Mouse (Mus musculus) embryonic fibroblast, embryonic 13.5 days (primary cell): ENCODE measurements around the gene Ikzf3.

Experiments
- CTCF ChIP-seq: IDR thresholded peaks from 2 replicates; pipeline ENCODE4 v1.5.1; 2011; ENCODE audit warnings: mild to moderate bottlenecking, control low read depth, low read length, moderate library complexity, borderline replicate concordance; ENCODE audit not compliant: insufficient read depth
- POLR2A ChIP-seq: IDR thresholded peaks from 2 replicates; pipeline ENCODE4 v1.6.1; 2011; ENCODE audit warnings: low read depth, mild to moderate bottlenecking, control low read depth, low read length, moderate library complexity

DNA sequence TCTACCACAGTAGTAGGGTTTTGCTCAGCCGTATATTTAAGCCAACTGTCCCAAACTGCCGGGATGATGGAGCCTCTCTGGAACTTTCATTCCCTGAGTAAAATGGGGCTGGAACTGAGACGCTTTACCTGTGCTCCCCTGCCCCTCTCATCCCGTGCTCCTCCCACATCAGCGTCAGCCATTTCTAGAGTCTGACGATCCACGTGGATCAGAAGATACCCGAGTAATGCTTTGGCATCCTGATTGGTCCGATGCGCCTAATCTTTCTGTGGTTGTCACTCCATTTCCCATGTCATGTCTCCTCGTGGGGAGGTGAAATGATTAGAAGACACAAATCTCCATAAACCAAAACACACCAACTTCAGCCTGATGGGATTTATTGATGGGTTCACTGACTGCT lies 70.9 kb downstream of the Ikzf3 start:
- TF ChIP-seq POLR2A (no peak), CTCF (no peak)
